Mouse (Mus musculus) lung, embryonic 16.5 days (tissue): ENCODE measurements around the gene Kcnip4. TPM values are rescaled to one million over a fixed set of nuclear protein-coding genes. Genes with fewer than 3 reads are reported as not detected.

Experiments used
- ATAC-seq: fragments of 200-750 bp; cut with Nextera tagmentation; 2 replicates; pipeline ENCODE4 v1.8.0; 2017; ENCODE audit warnings: low read depth, mild to moderate bottlenecking, moderate library complexity
- H3K27ac ChIP-seq: fragments of 300-500 bp; sonication (generic); 2 replicates; pipeline ENCODE4 v1.5.1; 2014; ENCODE audit warnings: mild to moderate bottlenecking, control low read depth, low read length
- H3K27me3 ChIP-seq: fragments of 300-500 bp; sonication (generic); 2 replicates; pipeline ENCODE4 v1.6.1; 2014; ENCODE audit warnings: low read depth, low read length, mixed read lengths; ENCODE audit not compliant: control insufficient read depth, insufficient read depth
- H3K36me3 ChIP-seq: fragments of 300-500 bp; sonication (generic); 2 replicates; pipeline ENCODE4 v1.6.1; 2014; ENCODE audit warnings: low read length; ENCODE audit not compliant: control insufficient read depth, insufficient read depth
- H3K4me1 ChIP-seq: fragments of 300-500 bp; sonication (generic); replicated peaks from 2 replicates; pipeline ENCODE4 v1.6.1; 2014; ENCODE audit warnings: low read length, mixed read lengths; ENCODE audit not compliant: control insufficient read depth, insufficient read depth
- H3K4me2 ChIP-seq: fragments of 300-500 bp; sonication (generic); 2 replicates; pipeline ENCODE4 v1.6.1; 2014; ENCODE audit warnings: low read depth, low read length, control low read depth
- H3K4me3 ChIP-seq: fragments of 300-500 bp; sonication (generic); 2 replicates; pipeline ENCODE4 v1.5.1; 2014; ENCODE audit warnings: mild to moderate bottlenecking, low read length, control low read depth
- H3K9ac ChIP-seq: fragments of 300-500 bp; sonication (generic); 2 replicates; pipeline ENCODE4 v1.6.1; 2014; ENCODE audit warnings: low read length, control low read depth
- H3K9me3 ChIP-seq: fragments of 300-500 bp; sonication (generic); 2 replicates; pipeline ENCODE4 v1.6.1; 2016; ENCODE audit warnings: low read length; ENCODE audit not compliant: control insufficient read depth
- WGBS: fragments of 180-500 bp; shearing (Covaris S2); extraction: QIAGEN DNeasy Blood & Tissue Kit; methylation state at CpG from one replicate; pipeline ENCODE4 v1.1.7; 2014; 5-methylcytosine and 5-hydroxymethylcytosine counted together
- polyA plus RNA-seq: library from polyadenylated mRNA; unstranded; fragments of >200 nt; fragmentation: Nextera tagmentation; extraction: Ambion mirVana; gene quantifications from 2 replicates; pipeline ENCODE4 v1.2.1, GENCODE M21; 2015

The Kcnip4 gene
- polyA plus RNA-seq, 1 experiment from 2014 or later: 1.1 TPM

DNA sequence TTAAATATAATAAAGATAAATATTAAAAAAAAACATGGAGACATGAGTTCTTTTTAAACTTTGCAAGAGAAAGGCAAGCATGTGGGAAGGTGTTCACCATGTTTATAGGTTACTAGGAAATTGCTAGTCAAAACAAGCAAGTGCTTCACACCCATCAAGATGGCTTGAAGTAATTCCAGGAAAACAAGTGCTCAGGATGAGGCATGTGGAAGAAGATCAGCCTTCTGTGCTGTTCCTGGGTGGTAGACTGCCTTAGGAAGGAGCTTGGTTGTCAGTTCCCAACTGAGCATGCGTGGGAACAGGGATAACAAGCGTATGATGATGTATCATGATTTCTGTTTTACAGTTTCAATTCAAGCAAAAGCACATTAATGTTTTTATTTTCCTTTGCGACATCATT is 891.1 kb downstream of the Kcnip4 start:
- Histone ChIP-seq H3K36me3 (no peaks in the 10 kb centered on the region), H3K9me3 (no peaks in the 10 kb centered on the region), H3K4me3 (no peak overlapping the region), H3K9ac (no peak overlapping the region), H3K27ac (no peak overlapping the region), H3K4me1 (no peaks in the 10 kb centered on the region), H3K4me2 (no peak overlapping the region), H3K27me3 (no peaks in the 10 kb centered on the region)
- no peak for ATAC-seq
- 83% methylated on average over 3 of the region's 3 CpGs for WGBS

DNA sequence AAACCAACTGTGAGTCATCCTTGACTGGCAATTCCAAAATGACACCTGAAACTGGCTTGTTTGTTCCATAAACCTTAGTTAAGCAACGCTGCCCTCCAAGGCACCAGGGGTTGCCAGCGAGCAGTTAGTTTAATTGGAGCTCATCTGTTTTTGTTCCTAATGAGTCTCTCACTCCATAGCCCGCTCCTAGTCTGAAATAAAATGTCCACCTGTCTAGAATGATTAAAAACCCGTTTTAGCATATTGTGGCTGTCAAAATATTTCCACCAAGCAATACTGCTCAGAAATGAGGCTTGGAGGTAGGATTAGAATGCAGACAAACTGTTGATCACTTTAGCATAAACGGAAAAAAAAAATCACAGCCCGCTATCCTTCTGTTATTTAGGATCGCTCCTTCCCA is 901.3 kb downstream of the Kcnip4 start:
- no peak overlapping the region for H3K4me2 ChIP-seq
- WGBS: 77% methylated on average over 7 of the region's 7 CpGs

DNA sequence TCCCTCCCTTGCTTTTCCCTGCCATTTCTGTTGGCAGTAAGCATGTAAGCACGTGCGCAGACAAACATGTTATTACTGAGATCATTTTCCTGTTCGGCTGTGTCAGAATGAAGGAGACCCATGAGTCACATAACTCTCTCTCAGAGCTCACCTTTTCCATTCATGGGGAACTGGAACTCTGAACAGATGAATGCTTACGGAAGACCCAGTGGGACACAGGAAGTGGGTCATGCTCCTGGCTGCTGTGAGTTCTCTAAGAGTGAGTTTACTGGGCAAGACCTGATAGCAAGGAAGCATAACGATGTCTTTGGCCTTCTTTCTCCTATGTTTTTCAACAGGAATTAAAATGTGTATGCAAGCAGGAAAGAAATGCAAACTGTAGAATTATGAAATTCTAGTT is 917.8 kb downstream of the Kcnip4 start:
- Histone ChIP-seq H3K9me3 (no peaks in the 10 kb centered on the region), H3K4me2 (no peak overlapping the region), H3K27me3 (no peaks in the 10 kb centered on the region), H3K36me3 (no peaks in the 10 kb centered on the region), H3K27ac (no peak overlapping the region), H3K4me3 (no peak overlapping the region), H3K4me1 (no peaks in the 10 kb centered on the region), H3K9ac (no peak overlapping the region)
- no peak for ATAC-seq
- 86% methylated on average over 5 of the region's 5 CpGs for WGBS

More for the DNA sequence above, 901.3 kb downstream of the Kcnip4 start:
- Histone ChIP-seq H3K27me3 (no peaks in the 10 kb centered on the region), H3K9me3 (no peaks in the 10 kb centered on the region), H3K36me3 (no peaks in the 10 kb centered on the region), H3K4me3 (no peak overlapping the region), H3K9ac (no peak overlapping the region), H3K27ac (no peak overlapping the region), H3K4me1 (no peaks in the 10 kb centered on the region)
- ATAC-seq: no peak

DNA sequence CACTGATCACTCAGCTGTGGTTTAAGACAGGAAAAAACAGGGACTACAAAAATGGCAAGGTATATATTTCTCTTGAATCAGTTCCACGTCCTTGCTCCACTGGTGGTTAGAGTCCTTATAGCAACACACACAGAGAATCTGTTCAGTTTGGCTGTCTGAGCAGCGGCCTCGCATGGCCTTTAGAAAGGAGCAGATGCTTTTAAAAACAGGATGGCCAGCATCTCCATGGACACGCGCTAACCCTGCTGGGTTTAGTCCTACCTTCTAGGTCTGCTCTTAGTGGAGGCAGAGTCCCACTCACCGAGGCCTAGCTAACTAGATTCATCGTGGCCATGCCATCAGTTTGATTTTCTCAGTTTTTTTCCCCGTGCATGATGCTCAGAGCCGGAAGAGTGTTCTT is 918.4 kb downstream of the Kcnip4 start:
- H3K4me1 ChIP-seq: no peaks in the 10 kb centered on the region
- H3K36me3 ChIP-seq: no peaks in the 10 kb centered on the region
- no peak overlapping the region for H3K27ac ChIP-seq
- ATAC-seq: no peak
- no peaks in the 10 kb centered on the region for H3K9me3 ChIP-seq
- WGBS: 87% methylated on average over 9 of the region's 9 CpGs
- H3K27me3 ChIP-seq: no peaks in the 10 kb centered on the region
- H3K4me3 ChIP-seq: no peak overlapping the region
- no peak overlapping the region for H3K9ac ChIP-seq
- no peak overlapping the region for H3K4me2 ChIP-seq

DNA sequence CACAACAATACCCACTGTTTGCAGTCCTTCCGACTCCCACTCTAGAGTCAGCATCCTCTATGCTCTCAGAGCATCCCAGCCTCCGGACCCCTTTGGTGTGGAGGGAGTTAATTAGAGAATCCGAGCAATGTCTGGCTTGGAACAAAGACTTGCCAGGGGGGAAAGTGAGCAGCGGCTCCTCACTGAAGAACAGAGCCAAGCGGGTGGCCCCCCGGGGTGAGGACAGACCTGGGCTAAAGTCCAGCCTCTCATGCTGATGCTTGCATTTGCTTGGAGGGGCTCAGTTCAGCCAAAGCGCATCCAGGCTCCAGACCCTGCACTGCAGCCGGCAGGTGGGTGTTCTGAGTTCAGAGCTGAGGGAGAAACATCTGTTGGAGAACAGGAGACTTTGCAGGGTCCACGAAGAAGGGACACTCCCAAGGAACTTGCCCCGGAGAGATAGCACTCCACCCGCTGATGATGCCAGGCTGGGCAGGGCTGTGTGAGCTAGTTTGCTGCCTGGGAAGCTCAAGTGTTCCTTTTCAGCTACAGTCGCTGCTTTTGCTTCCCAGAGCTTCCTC is 925.1 kb downstream of the Kcnip4 start:
- Histone ChIP-seq H3K9ac (no peak overlapping the region), H3K36me3 (no peaks in the 10 kb centered on the region), H3K4me1 (no peaks in the 10 kb centered on the region), H3K27me3 (no peaks in the 10 kb centered on the region; the same call in 1 of the 2 replicates), H3K4me3 (no peak overlapping the region), H3K27ac (no peak overlapping the region), H3K4me2 (peak overlapping the region; percentile 12; the same call in 1 of the 2 replicates), H3K9me3 (no peaks in the 10 kb centered on the region)
- no peak for ATAC-seq
- WGBS: 2% methylated on average over 12 of the region's 12 CpGs

DNA sequence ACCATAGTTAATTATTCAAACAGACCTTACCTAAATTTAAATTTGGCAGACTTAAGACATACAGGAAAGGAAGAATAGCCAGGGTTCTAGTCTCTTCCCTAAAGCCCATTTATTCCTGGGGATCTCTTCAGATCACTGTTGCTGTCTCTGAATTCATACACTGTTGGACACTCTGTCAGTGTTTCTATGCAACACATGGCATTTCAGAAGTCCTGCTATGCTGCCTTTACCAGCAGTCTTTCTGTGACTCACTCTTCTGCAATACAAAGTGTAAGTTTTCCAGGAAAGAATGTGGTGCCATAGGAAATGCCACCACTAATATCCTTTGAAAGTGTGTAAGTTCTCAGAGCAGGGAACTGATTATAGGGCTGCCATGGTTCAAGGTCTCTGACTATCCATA is 936.7 kb downstream of the Kcnip4 start:
- ATAC-seq: no peak
- H3K4me1 ChIP-seq: no peaks in the 10 kb centered on the region
- H3K27me3 ChIP-seq: no peaks in the 10 kb centered on the region
- H3K27ac ChIP-seq: no peak overlapping the region
- no peak overlapping the region for H3K4me2 ChIP-seq
- H3K4me3 ChIP-seq: no peak overlapping the region
- H3K9me3 ChIP-seq: no peaks in the 10 kb centered on the region
- H3K36me3 ChIP-seq: no peaks in the 10 kb centered on the region
- H3K9ac ChIP-seq: no peak overlapping the region

DNA sequence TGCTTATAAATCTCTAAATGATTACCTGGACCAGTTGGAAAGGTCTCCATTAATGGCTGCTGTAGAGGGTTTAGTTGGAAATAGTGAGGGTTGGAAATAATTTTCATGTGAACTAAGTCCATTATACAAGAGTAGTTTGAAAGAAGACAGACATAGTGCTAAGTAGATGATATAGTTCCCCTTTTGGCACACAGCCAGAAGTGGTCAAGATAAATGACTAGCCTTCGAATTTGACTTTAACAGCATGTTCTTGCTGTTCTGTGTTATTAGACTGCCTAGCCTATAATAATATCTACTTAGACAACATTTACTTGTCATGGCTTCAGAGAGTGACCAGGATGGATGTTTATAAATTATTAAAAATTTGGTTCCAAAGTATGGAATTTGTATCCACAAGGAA is 941.3 kb downstream of the Kcnip4 start:
- no peaks in the 10 kb centered on the region for H3K9me3 ChIP-seq
- 18% methylated on average over 1 of the region's 1 CpGs for whole genome bisulfite sequencing
- no peaks in the 10 kb centered on the region for H3K36me3 ChIP-seq
- no peaks in the 10 kb centered on the region for H3K27me3 ChIP-seq
- no peak overlapping the region for H3K9ac ChIP-seq
- no peaks in the 10 kb centered on the region for H3K4me1 ChIP-seq
- H3K27ac ChIP-seq: no peak overlapping the region
- no peak for ATAC-seq
- H3K4me3 ChIP-seq: no peak overlapping the region
- H3K4me2 ChIP-seq: no peak overlapping the region

DNA sequence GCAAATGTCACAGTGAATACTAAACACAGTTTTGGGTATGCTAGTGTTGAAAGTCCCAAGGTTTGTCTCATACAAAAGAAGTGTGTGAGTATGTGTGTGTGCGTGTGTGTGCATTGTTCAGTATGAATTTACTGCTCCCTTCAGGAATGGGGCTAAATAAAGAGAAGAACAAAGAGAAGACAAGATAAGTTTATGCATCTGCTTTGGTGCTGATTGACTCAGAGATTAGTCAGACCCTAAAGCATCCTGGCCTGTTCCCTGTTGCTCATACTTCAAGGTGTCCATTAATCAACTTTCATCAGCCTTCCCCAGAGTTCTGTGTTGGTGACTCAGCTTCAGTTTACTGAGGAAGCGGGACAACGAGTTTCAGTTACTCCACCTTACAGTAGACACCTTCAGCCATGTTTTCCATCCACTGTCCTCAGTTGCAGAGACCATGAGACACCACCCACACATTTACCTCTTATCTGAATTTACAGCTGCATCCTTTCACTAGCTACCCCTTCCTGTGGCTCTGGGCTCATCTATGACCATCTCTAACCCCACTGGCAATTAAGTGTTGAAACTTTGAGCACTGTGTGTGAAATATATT is 960.6 kb downstream of the Kcnip4 start:
- no peaks in the 10 kb centered on the region for H3K9me3 ChIP-seq
- H3K9ac ChIP-seq: no peak overlapping the region
- H3K4me2 ChIP-seq: no peak overlapping the region
- H3K27ac ChIP-seq: no peak overlapping the region
- ATAC-seq: no peak
- WGBS: 71% methylated on average over 3 of the region's 3 CpGs
- no peak overlapping the region for H3K4me3 ChIP-seq
- no peaks in the 10 kb centered on the region for H3K4me1 ChIP-seq
- no peaks in the 10 kb centered on the region for H3K27me3 ChIP-seq
- no peaks in the 10 kb centered on the region for H3K36me3 ChIP-seq

DNA sequence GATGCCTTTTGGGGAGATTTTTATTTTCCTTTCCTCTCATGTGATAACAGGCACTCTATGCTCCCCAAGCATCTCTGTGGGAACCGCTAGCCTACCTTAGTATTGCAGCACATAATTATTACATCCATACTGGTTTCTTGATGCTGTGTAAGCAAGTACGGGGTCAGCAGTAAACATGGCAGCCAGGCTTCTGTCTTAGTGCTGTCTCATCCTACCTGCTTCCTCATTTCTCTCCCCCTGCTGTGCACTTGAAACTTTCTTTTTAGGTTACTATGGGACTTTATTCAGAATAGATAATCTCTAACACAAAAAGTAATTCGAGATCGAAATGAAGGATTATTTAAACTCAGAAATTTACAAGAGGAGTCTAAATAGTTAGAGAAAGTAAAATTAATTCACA is 973.0 kb downstream of the Kcnip4 start:
- Histone ChIP-seq H3K27me3 (no peaks in the 10 kb centered on the region), H3K36me3 (no peaks in the 10 kb centered on the region), H3K4me2 (no peak overlapping the region), H3K9me3 (no peaks in the 10 kb centered on the region), H3K9ac (no peak overlapping the region), H3K4me1 (no peaks in the 10 kb centered on the region), H3K27ac (no peak overlapping the region), H3K4me3 (no peak overlapping the region)
- ATAC-seq: no peak
- 64% methylated on average over 4 of the region's 4 CpGs for WGBS

DNA sequence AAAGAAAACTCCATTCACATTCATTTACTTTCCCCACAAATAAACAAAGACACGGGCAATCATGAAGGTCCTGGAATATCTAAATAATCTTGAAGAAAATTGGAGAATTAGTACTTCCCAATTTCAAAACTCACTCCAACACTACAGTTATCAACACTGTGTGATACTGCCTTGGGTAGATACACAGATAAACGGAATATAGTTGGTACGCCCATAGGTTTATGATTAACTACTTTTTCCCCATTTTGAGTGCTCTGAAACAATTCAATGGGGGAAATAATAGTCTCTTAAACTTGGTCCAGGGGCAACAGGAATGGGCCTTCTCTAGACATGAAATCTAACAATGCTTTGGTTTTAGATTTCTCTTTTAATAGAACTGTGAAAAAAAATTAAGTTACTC is 978.9 kb downstream of the Kcnip4 start:
- Histone ChIP-seq H3K4me1 (no peaks in the 10 kb centered on the region), H3K9ac (no peak overlapping the region), H3K27ac (no peak overlapping the region), H3K4me2 (no peak overlapping the region), H3K36me3 (no peaks in the 10 kb centered on the region), H3K27me3 (no peaks in the 10 kb centered on the region), H3K9me3 (no peaks in the 10 kb centered on the region), H3K4me3 (no peak overlapping the region)
- 79% methylated on average over 3 of the region's 3 CpGs for WGBS
- no peak for ATAC-seq
